Mouse (Mus musculus): ENCODE measurements around the gene Slc3a2.

Slc3a2 gene

GRCm38 (mm10) chr19:8722907-8723573 is at the start of gene Slc3a2:
Gene Slc3a2, minus strand, starts transcription at chr19:8723369.
- in situ Hi-C loops (cut with MboI, MseI): no loop called here

GRCm38 (mm10) chr19:8770567-8771270 is 47.5 kb upstream of the Slc3a2 start, which contains the start of gene Tmem223:
Gene Tmem223, plus strand, starts transcription at chr19:8770996.
- in situ Hi-C loops (cut with MboI, MseI): loop anchor here (5.0 kb wide), 1 partner anchor 47 kb away; the partner anchor contains the start of gene Ttc9c

- in situ Hi-C loops (cut with MboI, MseI): no loop called here
Observed at GRCm38 (mm10) chr19:8765562-8765961, 42.4 kb upstream of the Slc3a2 start.

- in situ Hi-C loops (cut with MboI, MseI): no loop called here
Observed at GRCm38 (mm10) chr19:8763276-8763675, 40.1 kb upstream of the Slc3a2 start.

- in situ Hi-C loops (cut with MboI, MseI): no loop called here
Observed at GRCm38 (mm10) chr19:8760757-8761156, 37.6 kb upstream of the Slc3a2 start.

GRCm38 (mm10) chr19:8758899-8759298 is 35.7 kb upstream of the Slc3a2 start:
- in situ Hi-C loops (cut with MboI, MseI): no loop called here

- in situ Hi-C loops (cut with MboI, MseI): no loop called here
Observed at GRCm38 (mm10) chr19:8757471-8757998, 34.4 kb upstream of the Slc3a2 start.

GRCm38 (mm10) chr19:8756635-8757387 is 33.6 kb upstream of the Slc3a2 start, which contains the start of gene Nxf1:
Gene Nxf1, plus strand, starts transcription at chr19:8757073.
- in situ Hi-C loops (cut with MboI, MseI): no loop called here

- in situ Hi-C loops (cut with MboI, MseI): no loop called here
Observed at GRCm38 (mm10) chr19:8755652-8756051, 32.5 kb upstream of the Slc3a2 start.

- in situ Hi-C loops (cut with MboI, MseI): no loop called here
Observed at GRCm38 (mm10) chr19:8747368-8747767, 24.2 kb upstream of the Slc3a2 start.

GRCm38 (mm10) chr19:8745382-8745781 is 22.2 kb upstream of the Slc3a2 start:
- in situ Hi-C loops (cut with MboI, MseI): no loop called here

GRCm38 (mm10) chr19:8742176-8742575 is 19.0 kb upstream of the Slc3a2 start:
- in situ Hi-C loops (cut with MboI, MseI): no loop called here

GRCm38 (mm10) chr19:8741243-8741869 is 18.2 kb upstream of the Slc3a2 start, which contains the start of gene Stx5a:
Gene Stx5a, plus strand, starts transcription at chr19:8741413.
- in situ Hi-C loops (cut with MboI, MseI): no loop called here

- in situ Hi-C loops (cut with MboI, MseI): no loop called here
Observed at GRCm38 (mm10) chr19:8740603-8741002, 17.4 kb upstream of the Slc3a2 start, which contains the start of gene 1700092M07Rik. Gene 1700092M07Rik, plus strand, starts transcription at chr19:8740718.

- in situ Hi-C loops (cut with MboI, MseI): loop anchor here (5.0 kb wide), 1 partner anchor 328 kb away; no protein-coding TSS in a partner anchor
Observed at GRCm38 (mm10) chr19:8739646-8740045, 16.5 kb upstream of the Slc3a2 start.

- in situ Hi-C loops (cut with MboI, MseI): loop anchor here (5.0 kb wide), 1 partner anchor 328 kb away; no protein-coding TSS in a partner anchor
Observed at GRCm38 (mm10) chr19:8738911-8739310, 15.7 kb upstream of the Slc3a2 start.

- in situ Hi-C loops (cut with MboI, MseI): loop anchor here (5.0 kb wide), 1 partner anchor 331 kb away; no protein-coding TSS in a partner anchor
Observed at GRCm38 (mm10) chr19:8736160-8736467, 12.9 kb upstream of the Slc3a2 start.

- in situ Hi-C loops (cut with MboI, MseI): loop anchor here (5.0 kb wide), 1 partner anchor 332 kb away; no protein-coding TSS in a partner anchor
Observed at GRCm38 (mm10) chr19:8735389-8736159, 12.4 kb upstream of the Slc3a2 start, which contains the start of gene Wdr74. Gene Wdr74, plus strand, starts transcription at chr19:8735827.

- in situ Hi-C loops (cut with MboI, MseI): no loop called here
Observed at GRCm38 (mm10) chr19:8734334-8734733, 11.2 kb upstream of the Slc3a2 start.
